Mouse (Mus musculus) urinary bladder, postnatal 10 days (tissue): ENCODE data around the gene Sulf2.
"Not testable (repeated sequence)": the region's sequence is repeated elsewhere in the genome, so short reads cannot be mapped to it uniquely, and the experiment has no call there.

Experiments
- DNase-seq: peaks from one replicate; pipeline ENCODE4 v3.0.0; 2022; ENCODE audit warnings: low spot score

Sulf2 gene

DNA sequence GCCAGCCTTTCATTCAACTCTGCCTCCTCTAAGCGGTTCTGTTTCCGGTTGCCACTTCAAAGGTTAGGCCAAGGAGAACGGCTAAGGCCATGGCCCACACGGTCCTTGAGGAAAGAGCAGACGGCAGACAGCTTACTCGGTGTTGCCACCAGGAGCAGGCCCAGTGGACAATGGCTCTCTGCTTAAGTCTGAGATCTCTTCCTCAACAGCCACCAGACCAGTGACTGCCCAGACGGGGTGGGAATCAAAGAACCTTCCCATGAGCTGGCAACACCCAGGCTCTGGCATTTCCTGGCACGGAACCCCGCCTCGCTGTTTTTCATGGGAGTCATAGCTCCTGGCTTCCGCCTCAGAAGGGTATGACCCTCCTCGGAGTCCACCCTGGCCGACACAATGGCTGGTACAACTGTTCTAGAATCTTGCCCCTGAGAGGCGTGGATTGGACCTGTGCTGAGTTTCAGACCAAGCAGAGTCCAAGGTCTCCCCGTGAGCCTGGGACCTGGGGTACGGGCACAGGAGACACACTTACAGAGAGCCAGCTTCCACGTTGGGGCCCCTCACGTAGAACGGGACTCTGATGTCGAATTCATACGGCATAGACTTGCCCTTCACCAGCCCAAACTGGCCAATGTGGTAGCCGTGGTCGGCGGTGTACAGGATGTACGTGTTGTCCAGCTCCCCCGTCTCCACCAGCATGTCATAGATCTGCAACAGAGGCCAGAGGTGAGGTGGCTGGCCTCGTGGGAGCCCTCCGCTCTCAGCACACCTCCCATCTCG lies 68.8 kb downstream of the Sulf2 start:
- no peak for DNase-seq

DNA sequence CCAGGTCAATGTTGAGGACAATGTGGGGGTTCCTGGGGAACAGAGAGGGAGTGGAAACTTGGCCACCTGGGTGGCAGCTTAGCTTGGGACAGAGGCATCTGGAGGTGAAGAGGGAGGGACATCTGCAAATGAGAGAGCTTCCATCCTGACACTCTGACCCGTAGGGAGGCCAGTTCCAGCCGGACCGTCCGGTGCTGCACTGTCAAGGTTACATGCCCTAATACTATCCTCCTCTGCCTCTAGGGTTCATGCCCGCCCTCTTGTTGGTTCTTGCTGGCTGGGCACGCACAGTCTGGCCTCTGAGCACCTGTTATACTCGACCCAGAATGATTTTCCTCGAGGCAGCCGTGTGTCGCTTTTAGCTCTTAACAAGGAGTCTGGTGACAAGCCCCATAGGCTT lies 69.7 kb downstream of the Sulf2 start:
- no peak for DNase-seq

DNA sequence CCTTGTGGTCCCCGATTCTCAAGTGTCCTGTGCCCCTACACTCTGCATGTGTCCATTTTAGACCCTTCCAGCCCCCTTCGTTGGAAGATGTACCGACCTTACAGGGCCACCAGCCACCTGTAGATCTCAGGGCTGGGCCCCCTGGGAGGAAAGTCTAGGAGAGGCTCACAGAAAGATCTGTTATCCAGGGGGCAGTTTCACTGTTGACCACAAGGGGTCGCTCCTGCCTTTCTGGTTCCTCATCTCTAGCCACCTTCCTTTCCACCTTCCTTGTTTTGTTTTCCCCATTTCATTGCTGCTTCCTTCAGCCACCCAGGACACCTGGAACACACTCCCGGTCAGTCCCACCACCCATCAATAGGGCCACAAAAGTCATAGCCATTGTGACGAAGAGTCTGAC lies 70.5 kb downstream of the Sulf2 start:
- not testable (repeated sequence) for DNase-seq

DNA sequence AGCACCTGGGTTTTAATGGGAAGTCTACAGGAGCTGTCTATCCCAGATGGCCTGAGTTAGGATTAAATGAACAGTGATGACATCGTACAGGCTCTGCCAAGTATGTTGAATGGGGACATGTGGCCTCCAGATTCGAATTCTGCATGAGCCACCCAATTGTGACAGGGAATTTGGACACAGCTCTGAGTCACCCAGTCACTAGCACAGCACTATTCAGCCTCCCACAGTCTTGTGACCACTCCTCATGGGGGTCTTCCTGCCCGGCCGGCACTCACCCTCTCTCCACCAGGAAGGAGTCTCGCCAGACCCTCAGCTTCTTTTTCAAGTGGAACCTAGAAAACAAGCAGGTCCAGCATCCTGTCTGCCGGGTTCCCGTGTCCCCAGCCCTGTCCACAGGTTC lies 71.4 kb downstream of the Sulf2 start:
- DNase-seq, result no peak

DNA sequence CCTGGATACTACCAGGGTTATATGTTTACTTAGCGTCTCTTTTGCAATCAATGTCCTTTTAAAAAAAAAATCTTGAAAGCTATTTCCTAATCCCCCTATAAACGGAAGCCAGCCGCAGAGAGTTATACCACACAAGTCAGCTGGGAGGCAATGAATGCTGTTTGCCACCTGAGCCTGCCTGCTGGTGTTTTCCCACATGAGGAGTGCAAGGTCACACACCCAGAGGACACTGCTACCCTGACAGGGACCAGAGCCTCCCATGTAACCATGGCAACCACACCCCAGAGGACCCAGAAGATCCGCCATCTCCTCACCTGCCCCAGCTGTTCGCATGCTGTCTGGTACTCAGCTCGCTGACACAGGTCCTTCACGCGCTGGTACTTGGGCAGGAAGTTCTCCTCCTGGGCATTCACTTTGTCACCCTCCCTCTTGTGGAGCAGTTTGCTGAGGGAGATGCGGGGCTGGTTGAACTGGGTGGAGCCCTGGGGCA lies 71.9 kb downstream of the Sulf2 start:
- DNase-seq, result no peak

DNA sequence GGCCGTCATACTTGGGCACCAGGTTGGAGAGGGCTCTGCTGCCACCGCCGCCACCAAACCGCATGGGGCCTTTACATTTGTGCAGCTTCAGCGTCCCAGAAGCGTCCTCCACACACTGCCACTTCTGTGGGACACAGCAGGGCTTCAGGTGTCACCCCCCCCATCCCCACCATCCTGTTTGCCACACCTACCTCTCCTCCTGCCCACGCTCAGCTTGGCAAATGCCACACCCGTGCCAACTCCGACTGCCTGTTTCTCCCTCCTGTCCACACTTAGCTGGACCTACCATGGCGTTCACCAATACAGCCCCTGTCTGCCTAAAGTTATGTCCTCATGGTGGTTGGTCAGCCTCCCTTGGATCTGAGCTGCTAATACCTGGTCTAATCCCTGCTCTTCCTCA lies 72.8 kb downstream of the Sulf2 start:
- no peak for DNase-seq

- no peak for DNase-seq
Observed at GRCm38 (mm10) chr2:166082193-166082592, 73.3 kb downstream of the Sulf2 start.

- no peak for DNase-seq
Observed at GRCm38 (mm10) chr2:166080967-166081750, 74.3 kb downstream of the Sulf2 start.

- no peak for DNase-seq
Observed at GRCm38 (mm10) chr2:166079961-166080885, 75.2 kb downstream of the Sulf2 start.

- no peak for DNase-seq
Observed at GRCm38 (mm10) chr2:166079231-166079630, 76.2 kb downstream of the Sulf2 start.

- no peak for DNase-seq
Observed at GRCm38 (mm10) chr2:166077371-166077770, 78.1 kb downstream of the Sulf2 start.

DNA sequence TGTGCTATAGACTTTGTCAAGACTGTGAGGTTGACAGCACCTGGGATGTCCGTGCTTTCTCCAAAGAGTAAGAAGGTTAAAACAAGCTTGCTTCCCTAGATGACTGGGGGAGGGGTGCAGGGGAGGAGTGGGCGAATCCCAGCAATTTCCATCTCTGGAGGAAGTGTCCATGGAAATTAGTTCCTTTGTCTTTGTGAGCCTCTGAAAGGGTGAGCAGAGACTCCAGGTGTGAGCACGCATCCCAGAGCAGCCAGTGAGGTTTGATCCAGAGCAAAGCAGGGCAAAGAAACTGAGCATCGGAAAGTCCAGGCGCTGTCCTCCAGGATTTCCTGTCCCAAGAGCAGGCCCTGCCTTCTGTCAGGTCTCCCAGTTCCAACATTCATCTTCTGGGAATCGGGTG lies 81.1 kb downstream of the Sulf2 start:
- no peak for DNase-seq

DNA sequence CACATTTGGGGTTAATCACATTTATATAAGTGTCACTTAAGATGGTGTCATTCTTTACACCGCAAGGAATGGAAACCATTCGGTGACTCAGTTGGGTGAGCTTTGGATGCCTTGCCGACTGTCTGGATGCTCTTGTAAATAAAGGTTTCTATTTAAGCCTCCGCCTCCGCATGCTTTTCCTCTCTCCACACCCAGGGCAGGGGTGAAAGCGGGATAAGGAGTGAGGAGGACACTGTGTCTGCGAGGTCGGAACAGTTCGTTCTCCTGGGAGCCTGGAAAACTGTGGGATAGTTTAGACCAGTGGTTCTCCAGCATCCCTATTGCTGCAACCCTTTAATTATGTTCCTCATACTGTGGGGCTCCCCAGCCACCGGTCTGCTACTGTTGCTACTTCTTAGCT lies 82.4 kb downstream of the Sulf2 start:
- no peak for DNase-seq

GRCm38 (mm10) chr2:166071889-166072288 lies 83.6 kb downstream of the Sulf2 start:
- no peak for DNase-seq

- DNase-seq, result no peak
Observed at GRCm38 (mm10) chr2:166071481-166071880, 84.0 kb downstream of the Sulf2 start.

DNA sequence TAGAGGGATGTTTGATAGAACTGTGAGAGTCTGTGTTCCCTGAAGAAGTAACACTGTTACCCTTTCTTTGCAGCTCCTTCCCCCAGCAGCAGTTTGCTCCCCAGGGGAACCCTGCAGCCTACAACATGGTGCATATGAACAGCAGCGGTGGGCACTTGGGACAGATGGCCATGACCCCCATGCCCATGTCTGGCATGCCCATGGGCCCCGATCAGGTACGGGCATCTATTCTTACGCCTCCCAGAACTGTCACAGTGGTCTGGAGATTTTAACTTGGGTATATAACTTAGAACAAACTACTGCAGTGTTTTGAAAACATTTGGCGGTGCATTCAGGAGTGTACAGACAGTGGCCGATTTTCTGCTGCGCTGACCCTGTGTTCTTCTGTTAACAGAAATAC lies 85.7 kb downstream of the Sulf2 start:
- DNase-seq, result no peak

DNA sequence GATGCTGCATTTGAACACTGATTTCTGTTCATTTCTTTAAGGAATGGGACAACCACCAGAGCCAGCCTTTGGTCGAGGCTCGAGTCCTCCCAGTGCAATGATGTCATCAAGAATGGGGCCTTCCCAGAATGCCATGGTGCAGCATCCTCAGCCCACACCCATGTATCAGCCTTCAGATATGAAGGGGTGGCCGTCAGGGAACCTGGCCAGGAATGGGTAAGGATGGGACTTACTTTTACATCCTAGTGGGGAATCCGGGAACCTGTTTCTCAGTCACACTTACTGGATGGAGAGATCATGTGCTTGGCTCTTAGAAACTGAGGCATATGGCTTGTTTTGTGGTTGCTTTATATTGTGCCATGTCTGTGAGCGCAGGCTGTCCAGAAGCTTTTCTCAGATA lies 86.3 kb downstream of the Sulf2 start:
- no peak for DNase-seq

DNA sequence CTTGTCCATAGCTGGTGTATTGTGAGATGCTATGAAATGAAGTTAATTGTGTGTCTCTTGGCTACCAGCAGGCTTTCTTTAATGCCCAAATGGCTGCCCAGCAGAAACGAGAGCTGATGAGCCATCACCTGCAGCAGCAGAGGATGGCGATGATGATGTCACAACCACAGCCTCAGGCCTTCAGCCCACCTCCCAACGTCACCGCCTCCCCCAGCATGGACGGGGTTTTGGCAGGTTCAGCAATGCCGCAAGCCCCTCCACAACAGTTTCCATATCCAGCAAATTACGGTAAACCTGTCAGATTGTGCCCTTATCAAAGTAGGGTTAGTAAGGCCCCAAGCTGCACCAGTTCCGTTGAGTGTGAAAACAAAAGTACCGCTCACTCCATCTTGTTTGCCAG lies 87.2 kb downstream of the Sulf2 start:
- no peak for DNase-seq

DNA sequence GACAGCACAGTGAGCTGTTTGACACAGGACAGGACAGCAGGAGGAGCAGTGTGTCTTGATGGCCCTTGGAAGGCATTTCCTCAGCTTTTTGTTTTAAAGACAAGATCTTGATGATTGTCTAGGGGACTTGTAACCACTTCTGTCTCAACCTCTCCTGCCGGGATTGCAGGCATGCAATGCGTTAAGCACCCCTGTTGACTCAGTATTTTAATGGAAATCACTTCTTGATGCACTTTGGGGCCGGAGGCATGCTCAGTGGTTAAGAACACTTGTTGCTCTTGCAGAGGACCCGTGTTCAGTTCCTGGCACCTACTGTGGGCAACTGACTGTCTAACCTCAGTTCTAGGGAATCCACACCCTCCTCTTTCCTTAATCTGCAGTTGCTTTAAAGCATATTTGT lies 89.0 kb downstream of the Sulf2 start:
- DNase-seq, result no peak

DNA sequence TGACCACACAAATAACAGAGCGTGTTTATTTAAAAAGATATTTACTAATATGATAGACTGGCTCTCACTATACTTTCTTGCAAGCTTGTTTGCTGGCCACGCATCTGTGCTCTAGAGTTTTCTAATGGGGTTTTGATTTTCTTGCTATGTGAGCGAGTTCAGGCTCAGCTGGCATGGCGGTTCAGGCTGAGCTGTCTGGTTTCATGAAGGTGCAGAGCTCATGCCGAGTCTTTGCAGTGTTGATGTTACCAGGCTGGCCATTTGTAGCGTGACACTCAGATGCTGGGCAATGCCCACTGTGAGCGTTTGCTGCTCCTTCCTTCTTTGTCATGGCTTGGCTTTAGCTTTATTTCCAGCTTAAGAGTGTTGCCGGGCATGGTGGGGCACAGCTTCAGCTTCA lies 93.0 kb downstream of the Sulf2 start:
- DNase-seq, result no peak

GRCm38 (mm10) chr2:166062008-166062407 lies 93.5 kb downstream of the Sulf2 start:
- DNase-seq, result no peak

- no peak for DNase-seq
Observed at GRCm38 (mm10) chr2:166059684-166060423, 95.6 kb downstream of the Sulf2 start.
